Mouse (Mus musculus): ENCODE measurements at regions not wholly inside any gene's neighbourhood (a gene's known extent, or its start where the extent isn't known, plus 50 kb on each side); places are given as distances from the start of the nearest gene placed in this dataset.

DNA sequence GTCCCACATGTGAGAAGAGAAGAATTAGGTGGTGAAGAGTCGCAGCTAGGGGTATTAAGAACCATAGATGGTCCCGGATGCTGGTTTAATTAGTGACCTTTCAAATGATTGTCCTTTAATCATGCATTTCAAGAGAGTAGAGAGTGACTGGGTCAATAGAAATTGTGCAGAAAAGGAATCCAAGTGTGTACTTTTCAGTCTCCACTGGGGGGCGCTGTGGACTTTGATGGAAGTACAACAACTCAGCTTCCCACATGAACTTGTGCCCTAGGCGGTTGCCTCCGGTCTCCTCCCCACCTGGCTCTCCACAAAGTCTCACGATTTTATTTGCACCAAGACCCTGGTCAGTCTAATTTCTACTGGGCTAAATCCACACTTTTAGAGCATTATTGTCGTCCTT is 142.8 kb upstream of the Zfp618 start:
- no peak overlapping the region for H3K27ac ChIP-seq
- no peaks in the 10 kb centered on the region for H3K4me1 ChIP-seq
- no peaks in the 10 kb centered on the region for H3K9me3 ChIP-seq
- WGBS = 46% methylated on average over 7 of the region's 7 CpGs
- peak; percentile 72 for DNase-seq (ENCODE audit: low spot score)
- H3K27me3 ChIP-seq (ENCODE audit: insufficient read depth, poor library complexity, severe bottlenecking) = no peaks in the 10 kb centered on the region
- no peaks in the 10 kb centered on the region for H3K36me3 ChIP-seq
- H3K4me3 ChIP-seq = no peak overlapping the region

DNA sequence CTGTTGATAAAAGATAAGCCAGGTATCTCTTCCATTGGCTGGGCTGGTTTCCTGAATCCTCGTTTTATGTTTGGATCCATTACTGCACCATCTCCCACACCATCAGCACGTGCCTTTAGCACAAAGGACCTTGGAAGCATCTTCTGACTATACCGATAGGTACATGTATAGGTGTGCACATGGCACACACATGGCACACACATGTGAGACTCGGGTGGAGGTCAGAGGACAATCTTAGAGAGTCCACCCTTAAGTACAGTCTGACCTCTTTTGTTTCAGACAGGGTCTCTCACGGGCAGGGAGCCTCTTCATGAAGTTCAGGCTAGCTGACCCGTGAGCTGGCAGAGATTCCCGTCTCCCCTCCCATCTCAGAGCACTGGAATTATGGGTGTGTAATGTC is 142.3 kb upstream of the Zfp618 start:
- DNase-seq (ENCODE audit: low spot score) = peak; percentile 54
- no peaks in the 10 kb centered on the region for H3K36me3 ChIP-seq
- 72% methylated on average over 7 of the region's 7 CpGs for WGBS
- no peaks in the 10 kb centered on the region for H3K9me3 ChIP-seq
- H3K4me1 ChIP-seq = no peaks in the 10 kb centered on the region
- no peak overlapping the region for H3K27ac ChIP-seq
- no peaks in the 10 kb centered on the region for H3K27me3 ChIP-seq (ENCODE audit: insufficient read depth, poor library complexity, severe bottlenecking)
- no peak overlapping the region for H3K4me3 ChIP-seq

DNA sequence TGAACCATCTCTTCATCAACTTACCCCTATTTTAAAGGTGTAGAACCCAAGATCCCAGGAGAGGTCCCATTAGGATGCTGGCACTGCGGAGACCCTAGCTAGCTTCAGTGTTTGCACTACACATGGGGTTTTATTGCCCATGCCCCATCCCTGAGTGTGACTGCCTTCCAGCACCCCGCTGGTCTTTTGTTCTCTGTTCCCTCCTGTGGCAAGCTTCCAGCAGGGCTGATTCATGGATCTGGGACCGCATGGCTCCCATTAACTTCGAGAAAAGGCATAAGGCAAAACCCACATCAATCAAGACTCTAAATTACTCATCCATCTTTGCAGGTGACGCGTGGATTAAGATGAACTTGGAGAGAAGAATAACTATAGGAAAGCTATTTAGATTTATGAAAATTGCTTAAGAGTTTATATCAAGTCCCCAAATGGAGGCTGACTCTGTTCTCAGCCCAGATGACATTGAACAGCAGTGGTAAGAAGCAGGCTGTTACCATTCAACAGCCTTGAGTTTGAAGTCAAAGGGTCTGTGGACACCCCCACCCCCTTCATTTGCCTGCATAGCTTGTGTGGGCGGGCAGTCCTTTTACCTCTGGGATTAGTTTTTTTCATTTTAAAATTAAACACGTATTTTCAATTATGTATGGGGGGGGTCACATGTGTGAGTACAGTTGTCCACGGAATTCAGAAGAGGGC is 141.7 kb upstream of the Zfp618 start:
- H3K27me3 ChIP-seq (ENCODE audit: insufficient read depth, poor library complexity, severe bottlenecking) = no peaks in the 10 kb centered on the region
- no peak overlapping the region for H3K4me3 ChIP-seq
- no peaks in the 10 kb centered on the region for H3K36me3 ChIP-seq
- peak; percentile 31 for DNase-seq (ENCODE audit: low spot score)
- no peaks in the 10 kb centered on the region for H3K4me1 ChIP-seq
- H3K9me3 ChIP-seq = no peaks in the 10 kb centered on the region
- WGBS = 59% methylated on average over 9 of the region's 9 CpGs
- H3K27ac ChIP-seq = no peak overlapping the region

DNA sequence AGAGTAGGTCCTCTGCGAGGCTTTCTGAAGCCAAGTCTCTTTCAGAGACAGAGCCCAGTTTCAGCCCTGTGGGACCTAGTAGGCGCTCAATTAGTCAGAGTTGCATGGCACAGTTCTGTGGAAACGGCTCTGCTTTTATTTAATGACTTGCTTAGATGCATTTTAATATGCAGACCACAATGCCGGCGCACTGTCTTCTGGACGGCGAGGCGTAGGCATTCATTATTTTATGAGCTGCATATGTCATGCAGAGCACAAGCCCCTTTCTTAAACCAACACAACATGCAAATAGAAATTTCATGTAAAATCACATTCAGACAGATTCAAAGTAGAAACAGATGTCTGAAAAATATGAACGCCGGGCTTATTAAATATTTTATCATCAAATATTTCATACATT is 140.8 kb upstream of the Zfp618 start:
- Histone ChIP-seq H3K27me3 (ENCODE audit: insufficient read depth, poor library complexity, severe bottlenecking) (no peaks in the 10 kb centered on the region), H3K4me1 (no peaks in the 10 kb centered on the region), H3K9me3 (no peaks in the 10 kb centered on the region), H3K27ac (no peak overlapping the region), H3K4me3 (no peak overlapping the region), H3K36me3 (no peaks in the 10 kb centered on the region)
- peak; percentile 27 for DNase-seq (ENCODE audit: low spot score)
- 92% methylated on average over 10 of the region's 10 CpGs for WGBS

DNA sequence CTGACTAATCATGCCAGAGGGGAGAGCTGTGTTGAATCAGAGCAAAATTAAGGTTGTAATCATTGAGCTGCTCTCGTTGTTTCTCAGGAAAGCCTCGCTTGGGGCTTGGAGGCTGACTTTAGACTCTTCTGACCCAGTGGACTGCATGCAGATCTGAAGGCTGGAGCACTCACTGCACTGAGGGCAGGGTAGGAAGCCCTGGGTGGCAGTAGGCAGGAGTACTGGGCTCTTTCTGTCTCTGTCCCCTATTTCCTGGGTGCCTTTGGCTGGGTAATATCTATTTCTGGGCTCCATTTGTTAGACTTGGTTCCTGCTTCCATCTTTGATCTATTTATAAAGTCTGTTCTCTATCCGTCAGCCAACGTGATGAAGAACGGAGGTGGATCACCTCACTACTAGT is 140.1 kb upstream of the Zfp618 start:
- peak; percentile 67 for DNase-seq (ENCODE audit: low spot score)
- WGBS = 68% methylated on average over 5 of the region's 5 CpGs
- no peak overlapping the region for H3K27ac ChIP-seq

DNA sequence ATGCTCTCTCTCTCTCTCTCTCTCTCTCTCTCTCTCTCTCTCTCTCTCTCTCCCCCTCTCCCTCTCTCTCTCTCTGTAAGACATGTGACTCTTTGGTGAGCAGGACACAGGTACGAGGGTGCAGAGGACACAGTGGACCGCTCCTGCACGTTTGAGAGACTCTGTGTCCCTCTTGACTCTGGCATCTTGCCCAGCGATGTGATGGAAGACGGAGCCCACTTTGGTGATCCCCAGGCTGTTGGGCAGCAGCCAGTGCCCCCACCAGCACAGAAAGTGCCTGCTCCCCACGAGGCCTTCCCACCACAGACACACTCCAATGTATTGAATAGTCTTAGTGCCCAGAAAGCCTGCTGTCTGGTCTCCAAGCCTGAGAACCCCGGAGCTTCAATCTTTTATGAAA is 136.4 kb upstream of the Zfp618 start:
- peak; percentile 70 for DNase-seq (ENCODE audit: low spot score)
- Histone ChIP-seq H3K9me3 (no peaks in the 10 kb centered on the region), H3K27me3 (ENCODE audit: insufficient read depth, poor library complexity, severe bottlenecking) (no peaks in the 10 kb centered on the region), H3K4me1 (peaks cover 2% of the 10 kb centered on the region; the same call in 1 of the 2 replicates), H3K27ac (no peak overlapping the region), H3K36me3 (no peaks in the 10 kb centered on the region), H3K4me3 (no peak overlapping the region)
- WGBS = 75% methylated on average over 7 of the region's 7 CpGs

More for the DNA sequence above, 140.1 kb upstream of the Zfp618 start:
- Histone ChIP-seq H3K36me3 (no peaks in the 10 kb centered on the region), H3K4me1 (no peaks in the 10 kb centered on the region), H3K9me3 (no peaks in the 10 kb centered on the region), H3K4me3 (no peak overlapping the region), H3K27me3 (ENCODE audit: insufficient read depth, poor library complexity, severe bottlenecking) (no peaks in the 10 kb centered on the region)

DNA sequence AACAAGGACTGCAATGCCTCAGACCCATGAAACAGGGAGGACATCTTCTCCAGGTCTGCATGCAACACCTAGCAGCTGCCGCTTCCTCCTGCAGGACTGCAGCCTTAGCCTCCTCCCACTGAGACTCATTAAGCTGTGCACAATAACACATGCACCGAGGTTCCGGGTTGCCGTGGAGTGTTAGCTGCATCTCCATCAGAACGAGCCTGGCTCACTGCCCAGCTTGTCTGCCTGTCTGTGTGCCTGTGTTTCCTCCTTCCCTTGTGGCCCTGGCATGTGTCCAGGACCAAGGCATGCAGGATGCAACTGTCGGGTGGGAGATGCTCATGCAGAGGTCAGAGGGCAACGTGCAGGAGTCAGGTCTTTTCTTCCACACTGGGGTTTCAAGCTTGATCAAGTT is 131.4 kb upstream of the Zfp618 start:
- Histone ChIP-seq H3K27ac (no peak overlapping the region), H3K4me1 (peaks cover 4% of the 10 kb centered on the region; the same call in 1 of the 2 replicates), H3K4me3 (no peak overlapping the region), H3K27me3 (ENCODE audit: insufficient read depth, poor library complexity, severe bottlenecking) (no peaks in the 10 kb centered on the region), H3K9me3 (no peaks in the 10 kb centered on the region), H3K36me3 (no peaks in the 10 kb centered on the region)
- peak; percentile 75 for DNase-seq (ENCODE audit: low spot score)
- WGBS = 27% methylated on average over 7 of the region's 7 CpGs

DNA sequence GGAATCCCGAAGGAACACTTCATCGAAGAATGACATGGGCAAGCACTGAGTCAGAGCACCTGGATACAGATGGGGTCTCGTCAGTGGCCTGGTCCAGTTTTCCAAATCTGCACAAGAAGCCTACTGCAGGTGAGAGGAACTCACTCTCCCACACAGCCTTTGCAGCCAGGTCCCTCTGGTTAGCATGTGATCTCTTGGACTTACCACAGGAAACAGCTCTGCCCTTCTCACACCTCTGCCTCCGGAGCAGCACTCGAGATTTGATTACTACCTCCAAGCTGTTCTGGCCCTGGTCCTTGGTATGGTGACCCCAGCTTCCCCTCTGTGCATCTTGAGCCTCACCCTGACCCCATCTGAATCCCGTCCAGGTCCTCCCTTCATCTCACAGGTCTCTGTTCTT is 128.5 kb upstream of the Zfp618 start:
- H3K9me3 ChIP-seq = no peaks in the 10 kb centered on the region
- no peaks in the 10 kb centered on the region for H3K27me3 ChIP-seq (ENCODE audit: insufficient read depth, poor library complexity, severe bottlenecking)
- H3K4me1 ChIP-seq = peaks cover 4% of the 10 kb centered on the region; the same call in 1 of the 2 replicates
- peak; percentile 67 for DNase-seq (ENCODE audit: low spot score)
- 59% methylated on average over 6 of the region's 6 CpGs for WGBS
- no peak overlapping the region for H3K4me3 ChIP-seq
- H3K27ac ChIP-seq = no peak overlapping the region
- H3K36me3 ChIP-seq = no peaks in the 10 kb centered on the region

DNA sequence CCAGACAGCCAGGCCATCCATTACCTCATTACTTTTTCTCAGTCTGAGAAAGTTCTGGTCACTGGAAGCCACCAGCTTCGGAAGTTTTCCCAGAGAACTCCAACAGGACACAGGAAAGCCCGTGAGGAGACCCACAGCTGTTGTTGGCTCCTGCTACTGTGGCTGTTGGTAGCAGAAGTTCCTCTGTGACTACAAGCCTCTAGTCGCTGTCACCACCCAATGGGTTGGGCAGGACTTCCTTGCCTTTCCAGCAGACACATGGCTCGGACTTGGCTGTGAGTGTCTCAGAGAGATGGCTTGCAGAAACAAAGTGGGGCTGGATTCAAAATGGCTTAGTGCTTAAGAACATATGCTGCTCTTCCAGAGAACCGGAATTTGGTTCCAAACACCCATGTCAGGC is 114.8 kb upstream of the Zfp618 start:
- Histone ChIP-seq H3K27me3 (ENCODE audit: insufficient read depth, poor library complexity, severe bottlenecking) (no peaks in the 10 kb centered on the region), H3K4me3 (no peak overlapping the region), H3K9me3 (no peaks in the 10 kb centered on the region), H3K36me3 (no peaks in the 10 kb centered on the region), H3K27ac (no peak overlapping the region), H3K4me1 (no peaks in the 10 kb centered on the region)
- peak; percentile 53 for DNase-seq (ENCODE audit: low spot score)
- 74% methylated on average over 5 of the region's 5 CpGs for WGBS

DNA sequence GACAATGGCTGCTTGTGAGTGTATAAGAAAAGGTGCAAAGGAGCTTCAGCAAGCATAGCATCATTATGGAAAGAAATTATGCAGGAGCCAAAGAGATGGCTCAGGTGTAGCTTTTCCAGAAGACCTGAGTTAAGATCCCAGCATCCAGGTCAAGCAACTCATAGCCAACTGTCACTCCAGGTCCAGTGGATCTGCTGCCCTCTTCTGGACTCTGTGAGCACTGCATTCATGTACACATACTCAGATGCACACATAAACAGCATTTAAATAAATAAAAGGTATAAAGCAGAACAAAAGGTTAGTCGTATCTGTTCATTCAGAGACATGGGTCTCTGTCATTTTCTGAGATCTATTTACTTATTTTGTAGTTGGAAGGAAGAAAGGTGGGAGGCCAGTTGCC is 112.0 kb upstream of the Zfp618 start:
- H3K36me3 ChIP-seq = no peaks in the 10 kb centered on the region
- peak; percentile 48 for DNase-seq (ENCODE audit: low spot score)
- 85% methylated on average over 1 of the region's 1 CpGs for WGBS
- peaks cover 9% of the 10 kb centered on the region; the same call in 1 of the 2 replicates for H3K4me1 ChIP-seq
- no peak overlapping the region for H3K4me3 ChIP-seq
- H3K9me3 ChIP-seq = no peaks in the 10 kb centered on the region
- H3K27ac ChIP-seq = no peak overlapping the region
- no peaks in the 10 kb centered on the region for H3K27me3 ChIP-seq (ENCODE audit: insufficient read depth, poor library complexity, severe bottlenecking)

DNA sequence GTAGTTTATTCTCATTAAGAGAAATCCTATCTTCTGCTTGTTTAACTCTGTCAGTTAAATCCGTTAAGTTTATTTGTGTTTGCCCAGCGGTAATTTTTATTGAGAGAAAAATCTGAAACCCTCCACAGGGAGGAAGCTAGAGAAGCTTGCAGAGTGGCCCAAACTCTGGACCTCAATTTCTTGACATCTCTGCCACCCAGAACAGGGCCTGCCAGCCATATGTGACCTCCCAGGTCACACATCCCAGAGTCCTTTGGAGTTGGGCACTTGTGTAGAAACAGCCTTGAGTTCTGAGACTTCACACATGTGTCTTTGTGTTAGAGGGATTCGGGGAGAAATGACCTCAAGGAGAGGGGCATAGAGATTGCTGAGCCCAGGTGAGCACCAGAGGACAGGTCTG is 109.0 kb upstream of the Zfp618 start:
- peaks cover 9% of the 10 kb centered on the region; the same call in 1 of the 2 replicates for H3K4me1 ChIP-seq
- no peak overlapping the region for H3K27ac ChIP-seq
- H3K27me3 ChIP-seq (ENCODE audit: insufficient read depth, poor library complexity, severe bottlenecking) = no peaks in the 10 kb centered on the region
- no peaks in the 10 kb centered on the region for H3K9me3 ChIP-seq
- peak; percentile 31 for DNase-seq (ENCODE audit: low spot score)
- 77% methylated on average over 3 of the region's 3 CpGs for WGBS
- no peak overlapping the region for H3K4me3 ChIP-seq
- no peaks in the 10 kb centered on the region for H3K36me3 ChIP-seq

DNA sequence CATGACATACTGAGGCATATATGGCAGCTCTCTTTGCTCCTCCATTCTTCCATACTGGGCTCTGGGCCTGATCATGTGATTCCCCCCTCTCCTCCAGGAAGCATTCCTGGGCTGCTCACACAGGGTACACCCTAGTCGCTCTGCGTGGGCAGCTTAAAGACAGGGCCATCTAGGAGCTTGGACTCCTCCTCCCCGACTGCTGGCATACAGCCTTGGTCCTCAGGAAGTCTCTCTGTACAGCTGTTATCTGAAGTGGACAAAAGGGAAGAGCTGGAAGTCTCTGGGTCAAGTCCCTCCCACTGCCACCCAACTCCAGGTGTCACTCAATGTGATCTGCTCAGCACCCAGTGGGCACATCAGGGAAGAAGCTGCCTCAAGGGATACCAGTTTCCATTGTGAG is 102.6 kb upstream of the Zfp618 start:
- DNase-seq (ENCODE audit: low spot score) = no peak
- no peak overlapping the region for H3K4me3 ChIP-seq
- 77% methylated on average over 3 of the region's 3 CpGs for WGBS
- no peaks in the 10 kb centered on the region for H3K36me3 ChIP-seq
- 0 out of 2 replicates have a peak, but pooled peaks cover 2% of the 10 kb centered on the region for H3K4me1 ChIP-seq
- no peaks in the 10 kb centered on the region; the same call in 1 of the 2 replicates for H3K9me3 ChIP-seq
- H3K27me3 ChIP-seq (ENCODE audit: insufficient read depth, poor library complexity, severe bottlenecking) = no peaks in the 10 kb centered on the region
- H3K27ac ChIP-seq = no peak overlapping the region

DNA sequence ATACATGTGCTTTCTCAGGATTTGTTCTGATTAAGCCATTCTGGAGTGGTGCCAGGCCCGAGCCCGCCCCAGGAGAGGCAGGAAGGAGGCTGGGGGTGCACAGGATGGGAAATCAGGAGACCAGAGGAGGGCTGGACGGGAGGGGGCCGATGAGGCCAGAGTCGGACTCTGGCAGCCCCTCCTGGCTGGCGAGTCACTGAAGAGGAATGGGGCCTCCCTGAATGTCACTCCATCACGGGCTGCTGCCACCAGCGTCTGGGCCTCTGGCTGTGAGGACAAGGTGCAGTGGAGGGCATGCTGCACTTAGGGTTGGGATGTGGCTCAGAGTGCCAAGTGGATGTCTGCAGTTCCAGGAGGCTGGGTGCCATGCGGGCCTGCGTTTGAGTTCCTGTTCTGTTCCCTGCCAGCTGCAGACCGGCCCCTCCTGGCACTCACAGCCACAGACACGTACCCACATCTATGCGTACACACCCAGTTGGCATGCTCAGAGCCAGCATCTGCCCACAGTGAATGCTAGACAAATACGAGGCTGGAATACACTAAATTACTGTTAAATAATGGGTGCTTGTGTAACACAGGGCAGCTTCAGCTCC is 94.9 kb upstream of the Zfp618 start:
- no peaks in the 10 kb centered on the region for H3K27me3 ChIP-seq (ENCODE audit: insufficient read depth, poor library complexity, severe bottlenecking)
- no peaks in the 10 kb centered on the region for H3K9me3 ChIP-seq
- no peak overlapping the region for H3K4me3 ChIP-seq
- no peak overlapping the region for H3K27ac ChIP-seq
- 66% methylated on average over 14 of the region's 14 CpGs for WGBS
- no peak for DNase-seq (ENCODE audit: low spot score)
- peaks cover 6% of the 10 kb centered on the region for H3K4me1 ChIP-seq
- H3K36me3 ChIP-seq = no peaks in the 10 kb centered on the region
